Mouse (Mus musculus) B cell, adult 2 months (primary cell): ENCODE data around the gene Btbd2.
A peak's percentile ranks its signal among the peaks of the same experiment; 100 is the strongest.

Experiments
- DNase-seq, 2 experiments: peaks; one replicate each; pipeline ENCODE4 v3.0.0; 2022

Btbd2 gene

GRCm38 (mm10) chr10:80656863-80657623 is at the start of gene Btbd2:
Gene Btbd2, minus strand, starts transcription at chr10:80657071.
- DNase-seq: no peak

- DNase-seq: no peak
Observed at GRCm38 (mm10) chr10:80705479-80705878, 48.6 kb upstream of the Btbd2 start.

GRCm38 (mm10) chr10:80705033-80705432 is 48.2 kb upstream of the Btbd2 start:
- DNase-seq: no peak

GRCm38 (mm10) chr10:80704418-80704817 is 47.5 kb upstream of the Btbd2 start:
- DNase-seq: no peak

- no peak for DNase-seq
Observed at GRCm38 (mm10) chr10:80703643-80704042, 46.8 kb upstream of the Btbd2 start.

- DNase-seq: peak; percentile 93 to 94
Observed at GRCm38 (mm10) chr10:80702536-80703390, 45.9 kb upstream of the Btbd2 start.

GRCm38 (mm10) chr10:80701721-80702535 is 45.1 kb upstream of the Btbd2 start, which contains the start of the genes Mob3a and Izumo4:
Gene Mob3a, minus strand, starts transcription at chr10:80701977.
Gene Izumo4, plus strand, starts transcription at chr10:80702184.
- peak; percentile 99 for DNase-seq

GRCm38 (mm10) chr10:80700732-80701131 is 43.9 kb upstream of the Btbd2 start:
- peak; percentile 56 to 60 for DNase-seq

- no peak for DNase-seq
Observed at GRCm38 (mm10) chr10:80700038-80700504, 43.2 kb upstream of the Btbd2 start.

- DNase-seq: no peak
Observed at GRCm38 (mm10) chr10:80698605-80699004, 41.7 kb upstream of the Btbd2 start.

GRCm38 (mm10) chr10:80697812-80698211 is 40.9 kb upstream of the Btbd2 start:
- no peak for DNase-seq

- no peak for DNase-seq
Observed at GRCm38 (mm10) chr10:80697393-80697787, 40.5 kb upstream of the Btbd2 start.

- DNase-seq: peak; percentile 22 to 23
Observed at GRCm38 (mm10) chr10:80696502-80697392, 39.9 kb upstream of the Btbd2 start.

GRCm38 (mm10) chr10:80695801-80696501 is 39.1 kb upstream of the Btbd2 start:
- peak; percentile 62 to 67 for DNase-seq

GRCm38 (mm10) chr10:80695186-80695585 is 38.3 kb upstream of the Btbd2 start:
- DNase-seq: peak; percentile 82 to 83

GRCm38 (mm10) chr10:80694159-80694938 is 37.5 kb upstream of the Btbd2 start:
- DNase-seq: no peak

- DNase-seq: no peak
Observed at GRCm38 (mm10) chr10:80693401-80694045, 36.7 kb upstream of the Btbd2 start.

GRCm38 (mm10) chr10:80692249-80693165 is 35.6 kb upstream of the Btbd2 start:
- DNase-seq: peak; percentile 76
